Mouse (Mus musculus) midbrain, postnatal 0 days (tissue): ENCODE results near the gene Ptprh. TPM values are rescaled to one million over a fixed set of nuclear protein-coding genes. Genes with fewer than 3 reads are reported as not detected.
A peak's percentile ranks its signal among the peaks of the same experiment; 100 is the strongest.
"Not testable (repeated sequence)": the region's sequence is repeated elsewhere in the genome, so short reads cannot be mapped to it uniquely, and the experiment has no call there.

Source experiments
- ATAC-seq: fragments of 200-750 bp; cut with Nextera tagmentation; 2 replicates; pipeline ENCODE4 v1.8.0; 2017; ENCODE audit warnings: moderate number of reproducible peaks, mild to moderate bottlenecking, moderate TSS enrichment, moderate library complexity; ENCODE audit not compliant: low FRiP score
- DNase-seq: peaks from one replicate; pipeline ENCODE4 v3.0.0-alpha.2; 2015; ENCODE audit warnings: low spot score
- H3K27ac ChIP-seq: fragments of 300-500 bp; sonication (generic); 2 replicates; pipeline ENCODE4 v1.5.1; 2014; ENCODE audit warnings: low read depth, mild to moderate bottlenecking, low read length, mixed read lengths
- H3K27me3 ChIP-seq: fragments of 300-500 bp; sonication (generic); 2 replicates; pipeline ENCODE4 v1.6.1; 2014; ENCODE audit warnings: low read length, control low read depth, mixed read lengths; ENCODE audit not compliant: insufficient read depth
- H3K36me3 ChIP-seq: fragments of 300-500 bp; sonication (generic); 2 replicates; pipeline ENCODE4 v1.6.1; 2014; ENCODE audit warnings: low read length, control low read depth, mixed read lengths; ENCODE audit not compliant: insufficient read depth
- H3K4me1 ChIP-seq: fragments of 300-500 bp; sonication (generic); 2 replicates; pipeline ENCODE4 v1.6.1; 2014; ENCODE audit warnings: mild to moderate bottlenecking, control low read depth, antibody characterized with exemption, low read length, mixed read lengths; ENCODE audit not compliant: insufficient read depth
- H3K4me2 ChIP-seq: fragments of 300-500 bp; sonication (generic); 2 replicates; pipeline ENCODE4 v1.6.1; 2014; ENCODE audit warnings: low read depth, mild to moderate bottlenecking, low read length, mixed read lengths; ENCODE audit not compliant: poor library complexity, severe bottlenecking
- H3K4me3 ChIP-seq: fragments of 300-500 bp; sonication (generic); 2 replicates; pipeline ENCODE4 v1.5.1; 2014; ENCODE audit warnings: low read depth, mild to moderate bottlenecking, low read length, moderate library complexity
- H3K9ac ChIP-seq: fragments of 300-500 bp; sonication (generic); replicated peaks from 2 replicates; pipeline ENCODE4 v1.6.1; 2014; ENCODE audit warnings: mild to moderate bottlenecking, low read length, moderate library complexity, mixed read lengths; ENCODE audit not compliant: poor library complexity, severe bottlenecking
- H3K9me3 ChIP-seq: fragments of 300-500 bp; sonication (generic); 2 replicates; pipeline ENCODE4 v1.6.1; 2016; ENCODE audit warnings: low read length, control low read depth
- CTCF ChIP-seq: IDR thresholded peaks from 2 replicates; pipeline ENCODE4 v1.5.1; 2016; ENCODE audit warnings: antibody characterized with exemption, mild to moderate bottlenecking
- WGBS: fragments of 180-500 bp; shearing (Covaris S2); extraction: QIAGEN DNeasy Blood & Tissue Kit; methylation state at CpG from one replicate; pipeline ENCODE4 v1.1.7; 2014; 5-methylcytosine and 5-hydroxymethylcytosine counted together
- polyA plus RNA-seq: library from polyadenylated mRNA; unstranded; fragments of >200 nt; fragmentation: Nextera tagmentation; extraction: Ambion mirVana; gene quantifications from 2 replicates; pipeline ENCODE4 v1.2.1, GENCODE M21; 2015
- total RNA-seq: library from RNA; depleted of rRNA; stranded (reverse); fragments of >200 nt; gene quantifications from 2 replicates; pipeline ENCODE4 v1.2.3, GENCODE M21; 2014

Gene Ptprh
- total and polyA plus RNA-seq, 2 experiments from 2014 or later, result 1.3 to 2.4 TPM

- H3K9me3 ChIP-seq, result no peaks in the 10 kb centered on the region
- DNase-seq (no peak), ATAC-seq (0 out of 2 replicates have a peak, but pooled peaks have one; percentile 32)
- no peak overlapping the region for H3K27ac ChIP-seq
- no peaks in the 10 kb centered on the region for H3K27me3 ChIP-seq
- H3K4me1 ChIP-seq, result no peaks in the 10 kb centered on the region
- H3K36me3 ChIP-seq, result peaks cover 17% of the 10 kb centered on the region
- no peak overlapping the region for H3K9ac ChIP-seq
- 93% methylated on average over 2 of the region's 2 CpGs for WGBS
- TF ChIP-seq CTCF, result no peak
- no peak overlapping the region for H3K4me3 ChIP-seq
- no peak overlapping the region for H3K4me2 ChIP-seq
These were observed 64.8 kb downstream of the Ptprh start for GRCm38 (mm10) chr7:4539019-4539418.

GRCm38 (mm10) chr7:4537181-4537580, 66.7 kb downstream of the Ptprh start:
- no peaks in the 10 kb centered on the region for H3K4me1 ChIP-seq
- no peak for TF ChIP-seq CTCF
- no peak overlapping the region for H3K9ac ChIP-seq
- no peak for DNase-seq
- no peak overlapping the region for H3K4me2 ChIP-seq
- no peak for ATAC-seq
- H3K4me3 ChIP-seq, result no peak overlapping the region
- 0 out of 2 replicates have a peak, but pooled peaks cover under 1% of the 10 kb centered on the region for H3K27me3 ChIP-seq
- WGBS, result 50% methylated on average over 4 of the region's 4 CpGs
- no peak overlapping the region for H3K27ac ChIP-seq
- peaks cover 17% of the 10 kb centered on the region for H3K36me3 ChIP-seq
- H3K9me3 ChIP-seq, result no peaks in the 10 kb centered on the region

- Histone ChIP-seq H3K27ac (no peak overlapping the region), H3K4me2 (no peak overlapping the region), H3K9me3 (no peaks in the 10 kb centered on the region), H3K4me3 (no peak overlapping the region), H3K27me3 (0 out of 2 replicates have a peak, but pooled peaks cover 5% of the 10 kb centered on the region), H3K36me3 (peaks cover 17% of the 10 kb centered on the region), H3K9ac (no peak overlapping the region), H3K4me1 (0 out of 2 replicates have a peak, but pooled peaks cover 3% of the 10 kb centered on the region)
- DNase-seq, result no peak
- ATAC-seq, result no peak
- no peak for TF ChIP-seq CTCF
- 84% methylated on average over 4 of the region's 4 CpGs for WGBS
These were observed 67.5 kb downstream of the Ptprh start for GRCm38 (mm10) chr7:4536369-4536768.

GRCm38 (mm10) chr7:4532005-4532729, 71.7 kb downstream of the Ptprh start, which contains the start of gene Dnaaf3:
Gene Dnaaf3 (minus strand): TSS chr7:4532453.
- no peak within 1 kb of the TSS; the same call in 1 of the 2 replicates for H3K9ac ChIP-seq
- ATAC-seq, result peak; percentile 73
- 6% methylated on average over 28 of the region's 28 CpGs for WGBS

GRCm38 (mm10) chr7:4530166-4530565, 73.7 kb downstream of the Ptprh start:
- not testable (repeated sequence) for DNase-seq, H3K4me2 ChIP-seq, H3K9ac ChIP-seq, H3K27me3 ChIP-seq, ATAC-seq, H3K27ac ChIP-seq, H3K4me1 ChIP-seq, H3K9me3 ChIP-seq, H3K36me3 ChIP-seq, H3K4me3 ChIP-seq
- 54% methylated on average over 7 of the region's 8 CpGs for WGBS

More at GRCm38 (mm10) chr7:4532005-4532729, 71.7 kb downstream of the Ptprh start, which contains the start of gene Dnaaf3:
- Histone ChIP-seq H3K4me2 (peak within 1 kb of the TSS; percentile 45), H3K27me3 (0 out of 2 replicates have a peak, but pooled peaks cover 5% of the 10 kb centered on the region), H3K36me3 (no peaks in the 10 kb centered on the region), H3K9me3 (no peaks in the 10 kb centered on the region), H3K4me3 (peak within 1 kb of the TSS; percentile 18; the same call in 1 of the 2 replicates), H3K4me1 (0 out of 2 replicates have a peak, but pooled peaks cover 3% of the 10 kb centered on the region), H3K27ac (no peak within 1 kb of the TSS)
- TF ChIP-seq CTCF, result no peak
- peak; percentile 83 for DNase-seq

- no peak overlapping the region for H3K27ac ChIP-seq
- H3K4me1 ChIP-seq, result peaks cover 7% of the 10 kb centered on the region; the same call in 1 of the 2 replicates
- WGBS, result 52% methylated on average over 18 of the region's 18 CpGs
- ATAC-seq (0 out of 2 replicates have a peak, but pooled peaks have one; percentile 4), DNase-seq (no peak)
- no peak overlapping the region for H3K9ac ChIP-seq
- no peak overlapping the region for H3K4me3 ChIP-seq
- H3K27me3 ChIP-seq, result 0 out of 2 replicates have a peak, but pooled peaks cover 5% of the 10 kb centered on the region
- 0 out of 2 replicates have a peak overlapping the region, but pooled peaks have one; percentile 53 for H3K4me2 ChIP-seq
- TF ChIP-seq CTCF, result no peak
- H3K9me3 ChIP-seq, result no peaks in the 10 kb centered on the region
- H3K36me3 ChIP-seq, result no peaks in the 10 kb centered on the region
These were observed 76.5 kb downstream of the Ptprh start for GRCm38 (mm10) chr7:4527302-4527689.
